Mouse (Mus musculus) gastrocnemius, postnatal 25 days (tissue): ENCODE results near the gene Crip1. TPM values are rescaled to one million over a fixed set of nuclear protein-coding genes. Genes with fewer than 3 reads are reported as not detected.

Experiments used
- DNase-seq: peaks from one replicate; pipeline ENCODE4 v3.0.0; 2022
- long read RNA-seq, 2 experiments: library from polyadenylated mRNA; stranded (forward); transcript quantifications; one replicate each; pipeline ENCODE4 v2.0.0; 2021
- total RNA-seq, 2 experiments: library from RNA; stranded (reverse); gene quantifications; 1 replicate in 1 of 2; 2 replicates in 1 of 2; pipeline ENCODE4 v1.2.3; 2021

The Crip1 gene
- 100 to 1,000 TPM in 1 of 2 experiments, 10 to 100 TPM in 1; 90.0 to 150 TPM for total RNA-seq
- long read RNA-seq, experiment 1, transcript Crip1-201 (5 exons, 445 nt): major isoform, 290 of 295 reads
- long read RNA-seq, experiment 1, partial matches to known transcripts: 3 of 295 reads
- long read RNA-seq, experiment 1, other reads (novel, unspliced or antisense): 0 of 295 reads
- long read RNA-seq, experiment 2, transcript Crip1-201 (5 exons, 445 nt): major isoform, 189 of 194 reads
- long read RNA-seq, experiment 2, partial matches to known transcripts: 2 of 194 reads
- long read RNA-seq, experiment 2, other reads (novel, unspliced or antisense): 0 of 194 reads

DNA sequence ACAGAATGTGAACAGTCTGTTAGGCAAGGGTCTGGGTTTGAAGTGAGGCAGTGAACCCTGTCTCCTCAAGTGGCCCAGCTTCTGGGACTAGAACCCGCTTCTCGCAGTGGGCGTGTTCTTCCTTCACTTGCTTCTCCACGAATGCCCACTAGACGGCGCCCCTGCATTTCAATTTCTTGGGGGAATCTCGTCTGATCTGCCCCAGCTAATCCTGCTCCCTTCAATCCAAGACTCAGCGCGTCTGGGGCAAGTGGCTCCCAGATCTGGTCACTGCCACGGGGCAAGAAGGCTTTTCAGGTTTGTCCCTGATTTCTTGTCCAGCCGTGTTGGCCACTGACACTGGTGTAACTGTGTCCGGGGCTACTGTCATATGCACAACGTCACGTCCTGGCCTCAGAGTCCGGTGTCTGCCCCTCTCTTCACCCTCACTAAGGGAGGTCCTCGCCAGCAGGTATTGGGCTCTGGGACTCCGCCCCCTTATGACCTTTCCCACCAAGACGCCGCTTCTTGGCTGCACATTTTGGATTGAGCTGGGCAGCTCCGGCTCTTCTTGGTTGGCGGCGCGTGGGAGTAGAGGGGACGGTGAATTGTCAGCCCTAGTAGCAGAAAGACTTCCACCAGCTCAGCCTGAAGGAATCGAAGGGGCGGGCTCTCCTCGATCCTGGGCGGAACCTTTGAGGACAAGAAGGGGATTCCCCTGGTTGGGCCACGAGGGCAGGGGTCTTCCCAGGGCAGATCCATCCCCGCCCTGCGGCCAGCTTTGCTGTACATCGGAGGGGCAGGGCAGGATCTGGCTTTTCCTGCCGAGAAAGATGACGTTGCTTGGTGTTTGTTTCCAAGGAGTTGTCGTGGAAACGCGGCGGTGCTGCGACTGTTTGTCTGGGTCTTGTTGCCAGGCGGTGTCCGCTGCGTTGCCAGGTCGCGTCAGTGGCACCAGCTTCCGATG lies at the start of gene Crip1:
Gene Crip1 (plus strand): TSS at position 205 of the 946 bp plus-strand sequence.
- DNase-seq: peak; percentile 77

DNA sequence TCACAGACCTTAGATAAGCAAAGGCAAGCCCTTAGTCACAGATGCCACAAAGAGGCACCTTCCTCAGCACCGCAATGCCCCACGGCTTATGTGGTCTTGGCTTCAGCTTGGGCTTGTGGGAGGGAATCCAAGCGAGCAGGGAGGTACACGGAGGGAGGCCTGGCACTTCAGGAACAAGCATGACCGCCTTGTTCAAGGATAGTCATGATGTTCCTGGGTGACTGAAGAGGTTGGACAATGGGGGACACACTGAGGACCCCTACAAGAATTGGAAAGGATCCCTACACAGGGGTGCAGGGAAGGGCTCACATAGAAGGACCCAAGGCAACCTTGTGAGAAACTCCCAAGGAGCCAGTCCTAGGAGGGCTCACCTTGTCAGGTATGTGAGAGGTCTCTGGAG lies 49.1 kb upstream of the Crip1 start:
- DNase-seq: no peak

DNA sequence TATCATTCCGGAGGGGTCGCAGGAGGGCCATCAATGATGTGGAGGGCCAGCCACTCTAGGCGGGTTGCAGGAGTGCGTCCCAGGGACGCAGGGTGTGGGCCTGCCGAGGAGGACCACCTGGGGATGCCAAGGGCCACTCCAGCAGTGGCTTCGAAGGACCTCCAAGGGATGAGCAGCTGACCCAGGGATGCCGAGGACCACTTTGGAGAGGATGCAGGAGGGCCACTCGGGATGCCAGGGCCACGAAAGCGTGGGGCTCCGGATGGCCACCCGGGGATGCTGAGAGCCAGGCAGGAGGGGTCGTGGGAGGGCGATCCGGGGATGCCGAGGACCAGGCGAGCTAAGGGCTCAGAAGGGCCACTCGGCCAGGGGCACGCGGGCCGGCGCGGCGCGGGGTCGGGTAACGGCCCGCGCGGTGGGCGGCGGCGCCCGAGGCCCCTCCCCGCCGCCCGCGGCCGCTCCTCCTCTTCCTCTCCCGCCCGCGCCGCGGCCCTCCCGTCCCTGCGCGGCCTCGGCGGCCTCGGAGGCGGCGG lies 48.3 kb upstream of the Crip1 start, which contains the start of gene Mta1:
Gene Mta1 (plus strand): TSS at position 530 of the 533 bp plus-strand sequence.
- peak; percentile 46 for DNase-seq

DNA sequence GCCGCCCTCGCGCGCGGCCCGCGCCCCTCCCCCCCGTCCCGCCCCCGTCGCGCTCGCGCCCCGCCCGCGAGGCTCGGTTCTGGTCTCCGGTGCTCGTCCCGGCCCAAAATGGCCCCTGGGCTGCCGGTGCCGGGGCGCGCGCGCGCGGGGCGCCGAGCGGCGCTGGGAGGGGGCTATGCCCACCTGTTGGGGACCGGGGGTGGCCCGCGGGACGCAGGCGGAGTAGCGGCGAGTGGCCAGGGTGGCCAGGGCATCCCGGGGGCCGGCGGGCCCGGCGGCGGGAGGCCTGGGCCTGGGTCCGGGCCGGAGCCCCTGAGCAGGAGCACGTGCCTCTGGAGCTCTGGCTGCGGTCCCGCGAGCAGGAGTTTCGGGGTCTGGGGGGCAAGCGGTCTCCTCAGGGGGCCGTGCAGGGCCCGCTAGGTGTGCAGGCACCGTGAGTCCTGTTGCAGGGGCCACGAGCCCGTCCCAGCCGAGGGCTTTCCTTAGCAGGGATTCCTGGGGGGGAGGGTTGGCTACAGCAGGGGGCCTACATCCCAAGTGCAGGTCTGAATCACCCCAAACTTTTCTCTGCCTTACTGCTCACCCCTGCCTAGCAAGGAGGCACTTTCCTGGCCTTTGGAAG lies 47.5 kb upstream of the Crip1 start:
- no peak for DNase-seq

DNA sequence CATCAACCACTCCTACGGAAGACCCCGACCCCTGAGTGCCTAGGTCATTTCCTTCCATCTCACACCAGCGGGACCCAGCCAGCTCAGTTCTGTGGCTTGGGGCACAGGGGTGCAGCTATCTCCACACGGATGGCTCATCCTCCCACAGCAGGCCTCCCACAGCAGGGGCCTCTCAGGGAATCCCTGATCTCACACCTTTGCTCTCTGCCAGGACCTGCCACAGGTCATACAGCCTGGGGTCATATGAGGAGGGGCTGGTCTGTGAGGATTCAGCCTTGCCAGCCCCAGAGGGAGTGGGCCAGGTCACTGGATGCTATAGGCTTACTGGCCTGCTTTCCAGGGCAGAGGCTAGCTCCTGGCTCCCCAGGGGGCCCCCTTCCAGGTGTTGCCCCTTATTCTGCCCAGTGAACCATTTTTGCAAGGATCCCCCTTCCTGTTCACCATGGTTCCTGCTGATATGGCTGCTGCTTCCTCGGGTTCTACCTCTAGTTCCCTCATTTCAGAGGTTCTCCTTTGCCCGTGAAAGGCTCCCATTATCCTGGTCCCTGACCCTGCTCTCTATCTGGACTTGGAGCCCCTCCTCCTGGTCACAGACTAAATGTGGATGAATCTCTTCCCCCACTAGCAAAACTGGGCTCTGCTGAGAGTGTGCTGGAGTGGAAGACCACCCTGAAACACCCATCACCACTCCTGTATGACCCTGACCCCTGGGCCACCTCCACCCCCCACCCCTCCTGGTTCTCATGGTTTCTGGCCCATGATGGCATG lies 46.5 kb upstream of the Crip1 start:
- no peak for DNase-seq

DNA sequence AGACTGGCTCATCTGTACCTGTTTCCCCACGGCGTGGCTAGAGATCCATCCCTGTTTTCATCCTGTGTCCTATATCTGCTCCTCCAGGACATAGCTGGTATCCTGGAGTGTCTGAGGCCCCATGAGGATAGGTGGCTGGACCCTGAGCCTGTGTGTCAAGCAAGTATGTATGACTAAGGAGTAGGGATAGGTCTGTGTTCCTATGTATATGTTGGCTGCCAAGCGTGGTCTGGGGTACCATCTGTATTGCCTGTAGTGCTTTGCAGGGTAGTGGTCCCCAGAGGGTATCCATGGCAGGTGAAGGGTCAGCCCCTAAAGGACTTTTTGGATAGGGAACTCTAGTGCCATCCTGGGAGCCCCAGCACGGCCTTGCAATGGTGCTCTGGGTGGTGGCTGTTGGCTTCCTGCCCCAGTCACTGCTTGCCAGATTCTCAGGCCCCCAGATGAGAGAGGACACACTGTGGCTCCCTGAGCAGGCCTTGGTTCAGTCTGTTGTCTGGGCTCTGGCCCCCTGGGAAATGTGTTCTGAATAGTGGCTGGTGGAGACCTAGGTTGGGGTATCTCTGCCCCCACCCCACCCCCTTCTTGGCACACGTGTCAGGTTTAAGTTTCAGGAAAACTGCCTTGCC lies 45.6 kb upstream of the Crip1 start:
- peak; percentile 45 for DNase-seq

DNA sequence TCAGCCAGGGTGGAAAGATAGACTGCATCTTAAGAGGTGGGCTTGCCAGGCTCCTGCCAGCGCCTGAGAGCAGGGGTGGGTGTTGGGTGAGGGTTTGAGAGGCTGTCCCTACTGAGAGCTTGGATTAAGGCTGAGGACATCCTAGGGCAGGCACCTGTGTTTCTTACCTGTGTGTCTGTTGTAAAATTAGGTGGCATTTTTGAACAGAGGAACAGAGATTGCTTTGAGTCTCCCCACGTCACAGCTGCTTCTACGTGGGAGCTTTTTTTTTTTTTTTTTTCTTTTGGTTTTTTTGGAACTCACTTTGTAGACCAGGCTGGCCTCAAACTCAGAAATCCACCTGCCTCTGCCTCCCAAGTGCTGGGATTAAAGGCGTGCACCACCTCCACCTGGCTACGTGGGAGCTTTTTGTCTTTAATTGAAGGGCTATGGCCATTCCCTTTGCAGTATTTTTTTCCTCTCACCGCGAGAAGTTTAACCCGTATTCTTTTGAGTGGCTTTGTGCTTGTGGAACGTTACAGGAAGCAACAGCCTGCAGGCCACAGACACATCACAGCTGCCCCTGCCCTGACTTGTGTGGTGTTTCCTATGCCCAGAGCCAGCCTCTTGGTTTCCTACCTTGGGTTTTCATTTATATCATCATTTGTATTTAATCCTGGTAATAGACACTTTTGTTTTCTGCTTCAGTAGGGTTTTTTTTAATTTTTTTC lies 44.7 kb upstream of the Crip1 start:
- DNase-seq: no peak

DNA sequence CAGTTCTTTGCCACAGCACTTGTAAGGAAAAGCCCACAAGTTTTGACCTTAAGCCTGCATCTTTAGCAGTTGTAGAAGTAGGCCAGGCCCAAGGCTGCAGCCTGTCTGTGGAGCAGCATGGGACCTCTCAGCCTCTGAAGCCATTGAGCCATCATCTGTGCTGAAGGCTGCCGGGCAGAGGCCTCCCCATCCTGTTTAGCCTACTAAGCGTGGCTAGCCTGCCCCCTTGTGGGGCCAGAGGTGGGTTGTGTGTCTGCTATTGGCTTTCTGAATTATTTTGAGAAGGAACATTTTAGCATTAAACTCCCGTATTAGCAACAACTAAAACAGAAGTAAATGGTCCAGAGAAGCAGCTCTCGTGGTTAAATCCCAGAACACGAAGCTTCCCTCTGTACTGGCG lies 43.7 kb upstream of the Crip1 start:
- DNase-seq: peak; percentile 50

DNA sequence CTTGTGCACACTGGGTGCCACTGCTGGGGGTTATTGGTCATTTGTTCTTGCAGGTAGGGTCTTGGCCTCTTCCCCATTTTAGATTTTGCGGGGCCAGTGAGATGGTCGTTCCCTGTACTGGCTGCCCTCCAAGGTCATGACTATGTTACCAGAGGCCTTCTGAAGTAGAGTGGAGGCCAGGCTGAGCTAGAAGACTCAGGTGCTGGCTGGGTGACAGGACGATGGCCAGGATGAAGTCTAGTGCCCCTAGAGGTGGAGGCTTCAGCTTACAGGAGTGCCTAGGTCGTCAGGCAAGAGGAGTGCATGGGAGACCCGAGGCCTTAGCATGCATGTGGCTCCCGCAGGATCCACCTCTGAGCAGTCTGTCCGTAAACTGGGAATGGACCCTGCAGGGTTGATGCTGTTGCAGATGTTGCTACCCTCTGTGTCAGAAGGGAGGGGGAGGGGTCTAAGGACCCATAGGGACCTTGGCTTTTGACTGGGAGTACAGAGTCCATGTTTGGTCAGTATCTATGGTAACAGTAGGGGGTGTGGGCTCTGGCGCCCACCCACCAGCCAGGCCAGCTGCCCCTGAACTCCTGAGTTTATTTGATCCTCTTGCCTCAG lies 42.2 kb upstream of the Crip1 start:
- no peak for DNase-seq

DNA sequence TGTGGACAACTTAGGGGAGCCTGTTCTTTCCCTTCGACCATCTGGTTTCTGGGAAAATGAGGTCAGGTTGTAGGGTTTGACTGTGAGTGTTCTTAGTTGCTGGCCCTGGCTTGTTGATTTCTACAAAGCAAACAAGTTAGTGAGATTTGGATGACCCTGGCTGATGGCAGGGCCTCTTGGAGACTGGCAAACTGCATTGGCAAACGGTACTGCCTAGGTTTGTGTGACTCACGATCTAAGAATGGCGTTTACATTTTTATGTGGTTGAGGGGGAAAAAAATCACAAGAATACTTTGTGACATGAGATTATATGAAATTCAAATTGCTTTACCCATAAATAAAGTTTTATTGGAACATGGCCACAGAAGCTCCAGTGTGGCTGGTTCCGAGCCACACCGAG lies 39.7 kb upstream of the Crip1 start:
- DNase-seq: no peak

DNA sequence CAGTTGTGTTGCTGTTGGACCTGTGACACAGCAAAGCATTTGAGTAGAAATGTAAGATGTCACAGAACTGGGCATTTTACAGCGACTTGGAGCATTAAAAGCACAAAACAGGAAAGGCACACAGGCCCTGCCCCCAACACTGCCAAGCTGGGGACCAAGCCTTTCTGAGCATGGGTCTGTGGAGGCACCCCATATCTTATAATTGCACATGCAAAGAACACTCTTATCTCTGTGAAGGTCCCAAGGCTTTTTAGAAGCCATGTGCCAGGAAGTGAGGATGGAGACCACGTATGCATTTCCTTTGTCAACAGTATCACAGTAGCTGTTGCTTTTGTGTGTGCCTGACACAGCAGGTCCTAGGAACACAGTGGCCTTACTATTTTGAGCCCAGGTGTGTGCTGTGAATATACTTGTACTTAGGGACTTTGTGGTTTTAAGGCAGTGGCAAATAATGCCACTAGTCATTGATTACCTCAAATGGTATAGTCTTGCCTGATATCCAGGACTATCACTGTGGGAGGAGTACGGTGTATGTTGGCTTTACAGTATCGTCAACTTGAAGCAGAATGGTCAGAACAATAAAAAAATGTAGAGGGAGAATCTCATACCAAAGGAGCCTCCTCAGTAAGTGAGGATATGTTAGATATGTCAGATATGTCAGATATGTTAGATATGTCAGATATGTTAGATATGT lies 38.5 kb upstream of the Crip1 start:
- DNase-seq: no peak

DNA sequence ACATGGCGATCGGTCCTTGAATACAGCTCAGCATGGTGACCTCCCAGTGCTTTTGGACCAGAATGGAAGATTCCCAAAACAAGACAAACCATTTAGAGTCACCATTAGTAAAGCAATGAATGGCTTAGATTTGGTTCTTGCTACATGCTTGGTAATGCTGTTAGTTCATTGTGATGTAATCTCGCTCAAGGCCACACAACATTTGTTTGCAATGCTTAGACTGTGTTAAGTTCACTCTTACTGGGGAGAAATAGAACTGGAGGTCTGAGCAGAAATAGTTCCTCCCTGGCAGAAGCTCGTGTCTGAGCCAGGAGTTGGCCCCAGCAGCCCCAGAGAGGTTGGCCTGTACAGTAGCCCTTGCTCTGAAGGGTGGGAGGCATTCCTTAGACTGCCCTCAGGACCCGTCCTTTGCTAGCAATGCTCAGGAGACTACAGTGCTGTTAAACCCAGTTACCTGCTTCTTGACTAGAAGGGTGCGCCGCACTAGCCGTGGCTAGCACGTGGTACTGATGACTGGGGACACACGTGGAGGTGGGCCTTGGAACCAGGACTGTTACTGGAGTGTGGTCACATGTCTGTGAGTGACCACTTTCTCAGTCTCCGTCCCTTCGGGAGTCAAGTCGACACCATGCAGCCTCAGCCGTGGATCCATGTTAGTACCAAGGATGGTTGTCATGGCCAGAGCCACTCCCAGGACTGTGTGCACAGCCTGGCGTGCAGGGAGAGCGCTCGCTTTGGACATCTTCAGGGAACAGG lies 37.4 kb upstream of the Crip1 start:
- no peak for DNase-seq

DNA sequence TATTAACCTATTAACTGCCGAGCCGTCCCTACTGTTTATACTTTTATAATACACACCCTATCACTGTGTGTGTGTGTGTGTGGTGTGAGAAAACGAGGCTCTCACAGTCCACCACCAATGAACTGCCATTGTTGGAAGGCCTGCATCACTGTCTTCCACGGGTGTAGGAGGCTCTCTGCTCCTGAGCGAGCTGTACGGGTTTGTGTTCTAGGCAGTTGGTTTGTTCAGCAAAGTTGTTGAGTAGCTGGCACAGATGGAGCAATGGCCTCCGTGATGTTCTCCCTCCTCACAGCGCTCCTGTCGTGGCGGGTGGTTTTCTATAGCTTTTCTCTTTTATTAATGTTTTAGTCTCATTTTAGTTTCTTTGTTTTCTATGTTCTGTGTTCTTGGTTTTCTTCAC lies 36.3 kb upstream of the Crip1 start:
- no peak for DNase-seq

DNA sequence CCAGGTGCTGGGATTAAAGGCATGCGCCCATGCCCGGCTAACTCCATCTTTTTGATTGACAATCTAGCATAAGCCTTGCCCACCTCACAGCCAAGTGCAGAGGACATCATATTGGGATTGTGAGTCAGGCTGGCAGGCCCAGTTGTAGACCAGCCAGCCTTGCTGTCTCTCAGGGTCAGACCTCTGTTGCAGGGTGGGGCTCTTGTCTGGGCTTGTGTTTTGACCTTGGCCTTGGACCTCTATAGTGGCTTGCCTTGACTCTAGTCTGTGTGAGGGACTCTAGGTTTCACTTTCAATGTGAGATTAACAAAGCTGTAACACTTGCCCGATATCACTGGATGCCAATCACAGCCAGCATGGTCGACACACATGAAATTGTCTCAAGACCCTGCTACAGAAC lies 32.0 kb upstream of the Crip1 start:
- no peak for DNase-seq

DNA sequence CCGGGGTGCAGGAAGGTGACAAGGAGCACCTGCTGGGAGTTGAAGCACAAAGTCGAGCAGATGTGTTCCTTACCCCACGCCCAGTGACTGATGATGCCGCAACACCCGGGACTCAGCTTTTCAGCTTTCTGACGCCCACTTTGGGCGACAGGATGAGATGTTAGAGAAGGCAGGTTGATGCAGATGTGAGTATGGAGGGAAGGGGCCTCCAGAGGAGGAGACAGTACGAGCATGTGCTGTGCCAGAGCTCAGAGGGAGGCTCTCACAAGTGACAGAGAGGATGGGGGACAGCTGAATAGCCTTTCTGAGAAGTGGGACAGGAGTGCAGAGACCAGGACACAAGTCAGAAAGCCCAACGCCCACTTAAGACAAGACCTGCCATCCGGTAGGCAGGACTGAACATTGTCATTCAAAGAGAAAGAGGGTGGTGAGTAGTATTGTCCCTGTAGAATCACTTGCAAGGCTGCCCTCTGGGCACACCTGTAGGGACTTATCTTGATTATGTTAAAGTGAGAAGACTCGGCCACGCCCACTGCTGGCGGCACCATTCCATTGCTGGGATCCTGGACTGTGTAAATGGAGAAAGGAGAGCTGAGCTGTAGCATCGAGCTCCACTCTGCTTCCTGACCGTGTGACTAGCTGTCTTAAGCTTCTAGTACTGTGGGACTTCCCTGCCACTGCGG lies 31.1 kb upstream of the Crip1 start:
- DNase-seq: no peak

DNA sequence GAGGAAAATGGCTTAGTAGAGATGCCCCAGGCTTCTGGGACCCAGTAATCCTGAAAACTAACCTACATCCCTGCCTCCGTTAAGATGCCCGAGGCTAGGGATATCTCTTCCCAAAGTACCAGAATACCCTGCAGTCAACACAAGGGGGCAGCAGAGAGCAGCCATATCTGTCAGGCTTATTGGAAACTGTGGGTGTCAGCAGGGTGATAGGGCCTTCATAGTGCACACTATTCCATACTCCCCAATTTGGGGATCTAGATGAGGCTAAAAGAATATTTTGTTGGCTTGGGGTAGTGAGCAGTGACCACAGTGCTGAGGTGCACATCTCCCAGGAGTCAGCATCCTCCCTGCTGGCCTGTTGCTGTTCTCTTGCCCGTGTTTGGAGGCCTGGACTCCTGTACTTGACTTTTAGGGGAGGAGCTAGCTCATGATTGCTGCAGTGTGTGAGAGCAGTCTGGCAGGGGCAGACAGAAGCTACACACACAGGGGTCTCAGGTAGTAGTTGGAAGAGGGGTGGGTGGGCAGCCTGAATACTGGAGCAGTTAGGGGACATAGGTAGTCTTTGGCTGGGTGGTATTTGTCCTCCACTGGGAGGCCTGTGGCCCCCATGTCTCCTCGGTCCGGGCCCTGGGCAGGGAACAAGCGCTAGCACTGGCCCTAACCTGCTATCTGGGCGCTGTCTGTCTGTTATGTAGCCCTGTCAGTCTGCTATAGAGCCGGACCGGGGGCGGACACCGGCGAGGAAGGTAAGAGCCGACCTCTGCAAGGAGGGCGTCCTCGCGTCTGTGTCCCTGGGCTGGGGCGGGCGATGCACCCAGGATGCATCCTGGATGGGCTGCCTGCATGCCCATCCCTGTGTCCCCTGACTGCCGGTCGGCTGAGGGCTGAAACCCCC lies 26.4 kb upstream of the Crip1 start:
- peak; percentile 71 for DNase-seq

DNA sequence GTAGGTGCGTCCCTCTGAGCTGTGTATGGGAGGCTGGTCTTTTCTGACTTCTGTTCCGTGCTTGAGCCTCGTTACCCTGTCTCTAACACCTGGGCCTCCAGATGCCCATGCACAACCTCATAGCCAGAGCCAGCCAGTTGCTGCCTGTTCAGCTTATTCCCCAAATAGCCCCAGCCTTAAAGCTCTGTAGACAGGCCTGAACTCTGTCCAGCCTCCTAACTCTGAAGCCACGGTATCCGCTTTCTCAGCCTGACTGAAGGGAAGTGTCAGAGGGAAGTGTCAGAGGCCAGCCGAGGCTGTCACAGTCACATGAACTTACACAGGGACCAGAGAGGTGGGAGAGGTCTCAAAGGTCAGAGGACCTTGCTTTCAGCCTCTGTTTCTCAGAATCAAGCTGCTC lies 21.4 kb upstream of the Crip1 start:
- peak; percentile 65 for DNase-seq
